Mouse (Mus musculus) mouse embryonic stem cell (cell line): Measurements from ENCODE around the gene Calhm1.
"Not testable (repeated sequence)": the region's sequence is repeated elsewhere in the genome, so short reads cannot be mapped to it uniquely, and the experiment has no call there.

Experiments
- in situ Hi-C, 2 experiments: fragments of 300-500 bp; cut with MboI; formaldehyde crosslinking; loops; 1 replicate in 1 of 2; 3 replicates in 1 of 2; pipeline ENCODE4 v1.14.3; 2019 to 2020; ENCODE audit warnings: low sequenced_read_pairs in 2 of 2, low pct_unique_long_range_greater_than_20kb in 1 of 2, mixed read lengths in 1 of 2; ENCODE audit not compliant: unreplicated experiment in 1 of 2

Calhm1 gene

GRCm38 (mm10) chr19:47163176-47163744 lies 19.2 kb upstream of the Calhm1 start:
- in situ Hi-C loops, result loop anchor here (10.0 kb wide), 2 partner anchors 48 to 288 kb away; no protein-coding TSS in a partner anchor

GRCm38 (mm10) chr19:47161669-47162068 lies 17.6 kb upstream of the Calhm1 start:
- in situ Hi-C loops, result loop anchor here (10.0 kb wide), 2 partner anchors 47 to 287 kb away; no protein-coding TSS in a partner anchor

- in situ Hi-C loops, result no loop called here
Measured at GRCm38 (mm10) chr19:47157664-47158063, 13.6 kb upstream of the Calhm1 start, which contains the start of gene Calhm3. TSS of gene Calhm3 (minus strand) at chr19:47157764.

GRCm38 (mm10) chr19:47153767-47154166 lies 9.7 kb upstream of the Calhm1 start:
- in situ Hi-C loops, result no loop called here

GRCm38 (mm10) chr19:47152062-47152369 lies 8.0 kb upstream of the Calhm1 start:
- in situ Hi-C loops, result no loop called here

GRCm38 (mm10) chr19:47151332-47152061 lies 7.4 kb upstream of the Calhm1 start:
- in situ Hi-C loops, result no loop called here

- in situ Hi-C loops, result no loop called here
Measured at GRCm38 (mm10) chr19:47149854-47150253, 5.8 kb upstream of the Calhm1 start.

GRCm38 (mm10) chr19:47148267-47148847 lies 4.3 kb upstream of the Calhm1 start:
- in situ Hi-C loops, result no loop called here

GRCm38 (mm10) chr19:47142438-47142837 lies 1.6 kb downstream of the Calhm1 start:
- in situ Hi-C loops, result no loop called here

GRCm38 (mm10) chr19:47139611-47140010 lies 4.4 kb downstream of the Calhm1 start:
- in situ Hi-C loops, result not testable (repeated sequence)

GRCm38 (mm10) chr19:47137771-47138421 lies 6.2 kb downstream of the Calhm1 start, which contains the start of gene Calhm2:
TSS of gene Calhm2 (minus strand) at chr19:47138294.
- in situ Hi-C loops, result no loop called here

- in situ Hi-C loops, result no loop called here
Measured at GRCm38 (mm10) chr19:47137051-47137581, 6.9 kb downstream of the Calhm1 start.

GRCm38 (mm10) chr19:47136170-47136569 lies 7.9 kb downstream of the Calhm1 start:
- in situ Hi-C loops, result no loop called here

- in situ Hi-C loops, result no loop called here
Measured at GRCm38 (mm10) chr19:47135568-47135967, 8.5 kb downstream of the Calhm1 start.

GRCm38 (mm10) chr19:47133161-47133560 lies 10.9 kb downstream of the Calhm1 start:
- in situ Hi-C loops, result no loop called here

- in situ Hi-C loops, result no loop called here
Measured at GRCm38 (mm10) chr19:47130551-47131125, 13.4 kb downstream of the Calhm1 start.

GRCm38 (mm10) chr19:47128835-47129234 lies 15.2 kb downstream of the Calhm1 start:
- in situ Hi-C loops, result loop anchor here in 1 of 2 experiments (5.0 kb wide), 1 partner anchor 38 kb away; no protein-coding TSS in a partner anchor

- in situ Hi-C loops, result loop anchor here in 1 of 2 experiments (5.0 kb wide), 1 partner anchor 39 kb away; no protein-coding TSS in a partner anchor
Measured at GRCm38 (mm10) chr19:47128164-47128563, 15.9 kb downstream of the Calhm1 start.
